Mouse (Mus musculus): ENCODE results near the gene Il10. TPM values are rescaled to one million over a fixed set of nuclear protein-coding genes. Genes with fewer than 3 reads are reported as not detected.

Il10 gene
- polyA plus RNA-seq, 1 experiment from 2014 or later = not detected

DNA sequence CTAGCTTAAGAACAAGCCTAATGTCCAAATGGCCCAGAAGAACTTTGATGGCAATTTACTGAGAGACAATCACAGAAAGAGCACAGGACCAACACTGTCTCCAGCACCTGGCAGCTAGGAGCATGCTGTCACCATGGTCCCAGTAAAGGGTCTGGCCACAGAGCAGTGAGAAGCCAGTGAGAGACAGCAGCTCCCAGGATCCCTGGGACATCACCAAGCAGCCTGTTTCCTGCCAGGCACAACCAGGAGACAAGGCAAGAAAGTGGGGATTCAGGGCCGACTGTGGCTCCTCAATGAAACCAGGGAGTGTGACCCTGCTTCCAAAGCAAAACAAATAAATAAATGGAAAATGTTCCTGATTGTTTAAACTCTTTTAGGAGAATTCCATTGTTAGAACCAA, 39.8 kb downstream of the Il10 start:
- ATAC-seq (ENCODE audit: low read depth) (no peak), DNase-seq (ENCODE audit: low spot score) (no peak)
- no peak overlapping the region for H3K27ac ChIP-seq (replicated peaks; ENCODE audit: low read depth, low read length)
- peaks cover 3% of the 10 kb centered on the region; the same call in 1 of the 2 replicates for H3K4me1 ChIP-seq (ENCODE audit: control insufficient read depth, insufficient read depth, low read length)
- H3K4me2 ChIP-seq (ENCODE audit: low read depth, low read length) = no peak overlapping the region
- no peaks in the 10 kb centered on the region for H3K27me3 ChIP-seq (replicated peaks; ENCODE audit: control insufficient read depth, insufficient read depth, low read length)
- peak overlapping the region; percentile 22; the same call in 1 of the 2 replicates for H3K9ac ChIP-seq (ENCODE audit: low read depth, low read length)
- no peaks in the 10 kb centered on the region for H3K9me3 ChIP-seq (ENCODE audit: control insufficient read depth, low read length)
- peaks cover 42% of the 10 kb centered on the region for H3K36me3 ChIP-seq (ENCODE audit: control insufficient read depth, insufficient read depth, low read length)
- 58% methylated on average over 1 of the region's 1 CpGs for WGBS
- no peak overlapping the region for H3K4me3 ChIP-seq (ENCODE audit: low read depth, low read length)

GRCm38 (mm10) chr1:131059841-131060240, 40.2 kb downstream of the Il10 start:
- H3K4me3 ChIP-seq (ENCODE audit: low read depth, low read length) = no peak overlapping the region
- no peaks in the 10 kb centered on the region for H3K9me3 ChIP-seq (ENCODE audit: control insufficient read depth, low read length)
- ATAC-seq (ENCODE audit: low read depth) (no peak), DNase-seq (ENCODE audit: low spot score) (no peak)
- no peaks in the 10 kb centered on the region for H3K27me3 ChIP-seq (replicated peaks; ENCODE audit: control insufficient read depth, insufficient read depth, low read length)
- no peak overlapping the region for H3K27ac ChIP-seq (replicated peaks; ENCODE audit: low read depth, low read length)
- H3K4me2 ChIP-seq (ENCODE audit: low read depth, low read length) = no peak overlapping the region
- no peak overlapping the region for H3K9ac ChIP-seq (ENCODE audit: low read depth, low read length)
- peaks cover 37% of the 10 kb centered on the region for H3K36me3 ChIP-seq (ENCODE audit: control insufficient read depth, insufficient read depth, low read length)
- peaks cover 3% of the 10 kb centered on the region; the same call in 1 of the 2 replicates for H3K4me1 ChIP-seq (ENCODE audit: control insufficient read depth, insufficient read depth, low read length)
- 90% methylated on average over 5 of the region's 5 CpGs for WGBS

DNA sequence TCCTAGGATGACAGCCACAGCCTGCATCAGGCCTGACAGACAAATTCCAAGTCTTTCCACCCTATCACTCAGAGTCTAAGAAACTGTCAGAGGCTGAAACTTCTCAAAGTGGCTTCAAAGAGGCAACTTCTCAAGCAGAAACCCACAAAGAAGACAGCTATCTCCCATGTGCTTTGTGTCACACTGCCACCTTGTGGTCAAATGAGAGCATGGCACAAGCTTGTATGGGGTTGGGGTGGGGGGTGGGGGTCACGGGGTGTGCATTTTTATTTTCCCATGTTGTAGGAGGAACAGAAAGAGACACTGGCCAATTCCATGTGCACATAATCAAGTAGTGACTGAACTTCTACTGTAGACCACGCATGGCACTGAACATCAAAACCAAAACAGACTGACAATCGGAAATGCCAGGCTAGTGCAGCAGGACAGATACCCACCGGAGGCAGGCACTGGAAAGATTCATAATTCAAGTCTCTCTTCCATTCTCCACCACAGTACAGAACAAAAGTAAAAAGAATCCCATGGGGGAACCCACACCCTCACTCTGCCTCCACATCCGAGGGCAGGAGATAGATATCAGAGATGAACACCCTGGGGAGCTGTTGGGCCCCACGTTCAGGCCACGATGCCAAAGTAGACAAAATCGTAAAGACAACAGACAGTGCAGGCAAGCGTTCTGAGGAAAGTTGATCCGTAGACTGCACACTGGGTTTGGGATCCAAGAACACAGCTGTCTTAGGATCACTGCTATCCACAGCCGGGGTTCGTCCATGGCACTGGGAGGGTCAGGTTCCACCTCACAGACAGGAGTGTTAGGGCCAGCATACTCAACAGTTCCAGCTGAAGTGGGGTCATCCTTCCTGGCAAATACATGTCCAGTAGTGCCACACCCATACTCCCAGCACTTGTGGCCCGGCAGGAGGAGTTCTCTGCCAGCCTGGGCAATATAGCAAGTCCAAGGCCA, 40.9 kb downstream of the Il10 start:
- no peak overlapping the region for H3K4me3 ChIP-seq (ENCODE audit: low read depth, low read length)
- H3K27me3 ChIP-seq (replicated peaks; ENCODE audit: control insufficient read depth, insufficient read depth, low read length) = no peaks in the 10 kb centered on the region
- DNase-seq (ENCODE audit: low spot score) (peak; percentile 50), ATAC-seq (ENCODE audit: low read depth) (no peak)
- 49% methylated on average over 13 of the region's 13 CpGs for WGBS
- H3K27ac ChIP-seq (replicated peaks; ENCODE audit: low read depth, low read length) = no peak overlapping the region
- H3K4me2 ChIP-seq (ENCODE audit: low read depth, low read length) = no peak overlapping the region
- 0 out of 2 replicates have a peak overlapping the region, but pooled peaks have one; percentile 25 for H3K9ac ChIP-seq (ENCODE audit: low read depth, low read length)
- H3K4me1 ChIP-seq (ENCODE audit: control insufficient read depth, insufficient read depth, low read length) = peaks cover 3% of the 10 kb centered on the region; the same call in 1 of the 2 replicates
- H3K9me3 ChIP-seq (ENCODE audit: control insufficient read depth, low read length) = no peaks in the 10 kb centered on the region
- H3K36me3 ChIP-seq (ENCODE audit: control insufficient read depth, insufficient read depth, low read length) = peaks cover 30% of the 10 kb centered on the region

GRCm38 (mm10) chr1:131061740-131062254, 42.2 kb downstream of the Il10 start:
- Histone ChIP-seq H3K4me3 (ENCODE audit: low read depth, low read length) (no peak overlapping the region), H3K4me1 (ENCODE audit: control insufficient read depth, insufficient read depth, low read length) (peaks cover 3% of the 10 kb centered on the region; the same call in 1 of the 2 replicates), H3K4me2 (ENCODE audit: low read depth, low read length) (no peak overlapping the region), H3K36me3 (ENCODE audit: control insufficient read depth, insufficient read depth, low read length) (peaks cover 18% of the 10 kb centered on the region), H3K9me3 (ENCODE audit: control insufficient read depth, low read length) (no peaks in the 10 kb centered on the region), H3K27me3 (replicated peaks; ENCODE audit: control insufficient read depth, insufficient read depth, low read length) (no peaks in the 10 kb centered on the region), H3K9ac (ENCODE audit: low read depth, low read length) (no peak overlapping the region), H3K27ac (replicated peaks; ENCODE audit: low read depth, low read length) (no peak overlapping the region)
- ATAC-seq (ENCODE audit: low read depth) = no peak
- WGBS = 73% methylated on average over 7 of the region's 7 CpGs
- DNase-seq (ENCODE audit: low spot score) = no peak

DNA sequence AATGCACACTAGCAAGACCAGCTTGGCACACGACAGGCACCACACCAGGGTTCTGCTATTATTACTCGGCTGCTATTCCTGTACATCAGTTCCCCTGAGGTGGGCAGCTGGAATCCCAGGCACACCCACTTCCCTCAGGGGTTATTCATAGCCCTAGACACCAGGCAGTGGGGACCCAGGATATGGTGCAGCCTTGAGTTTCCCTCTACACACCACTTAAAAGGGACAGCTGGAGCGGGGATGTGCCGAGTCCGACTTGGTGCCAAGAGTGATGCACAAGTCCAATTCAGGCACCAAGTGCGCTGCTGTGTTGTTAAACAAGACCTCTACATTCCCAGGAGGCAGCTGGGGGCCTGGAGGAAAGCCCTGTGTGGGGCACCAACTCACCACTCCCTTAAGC, 43.2 kb downstream of the Il10 start:
- H3K36me3 ChIP-seq (ENCODE audit: control insufficient read depth, insufficient read depth, low read length) = peaks cover 8% of the 10 kb centered on the region
- no peak overlapping the region for H3K9ac ChIP-seq (ENCODE audit: low read depth, low read length)
- no peaks in the 10 kb centered on the region for H3K9me3 ChIP-seq (ENCODE audit: control insufficient read depth, low read length)
- H3K4me1 ChIP-seq (ENCODE audit: control insufficient read depth, insufficient read depth, low read length) = peaks cover 3% of the 10 kb centered on the region; the same call in 1 of the 2 replicates
- 0 out of 2 replicates have a peak overlapping the region, but pooled peaks have one; percentile 11 for H3K27ac ChIP-seq (replicated peaks; ENCODE audit: low read depth, low read length)
- H3K4me3 ChIP-seq (ENCODE audit: low read depth, low read length) = no peak overlapping the region
- ATAC-seq (ENCODE audit: low read depth) (peak; percentile 55), DNase-seq (ENCODE audit: low spot score) (peak; percentile 64)
- no peak overlapping the region for H3K4me2 ChIP-seq (ENCODE audit: low read depth, low read length)
- 78% methylated on average over 6 of the region's 6 CpGs for WGBS
- no peaks in the 10 kb centered on the region for H3K27me3 ChIP-seq (replicated peaks; ENCODE audit: control insufficient read depth, insufficient read depth, low read length)

DNA sequence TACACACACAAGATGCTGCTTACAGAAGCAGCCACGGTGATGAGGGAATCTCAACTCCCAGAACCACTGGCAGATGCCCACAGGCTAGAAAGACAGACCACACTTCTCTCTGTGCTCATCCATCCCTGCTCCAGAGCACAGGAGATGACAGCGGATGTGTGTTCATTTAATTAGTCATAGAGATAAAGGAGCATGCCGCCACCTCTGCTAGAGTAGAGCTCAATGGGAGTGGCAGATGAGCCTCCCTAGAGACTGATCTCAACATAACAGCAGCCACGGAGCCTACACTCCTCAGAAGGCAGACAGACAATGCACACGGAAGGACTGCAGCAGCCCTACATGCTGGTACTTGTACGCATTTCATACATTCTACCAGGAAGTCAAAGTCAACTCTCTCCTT, 44.6 kb downstream of the Il10 start:
- Histone ChIP-seq H3K4me2 (ENCODE audit: low read depth, low read length) (no peak overlapping the region), H3K9ac (ENCODE audit: low read depth, low read length) (no peak overlapping the region), H3K27me3 (replicated peaks; ENCODE audit: control insufficient read depth, insufficient read depth, low read length) (no peaks in the 10 kb centered on the region), H3K27ac (replicated peaks; ENCODE audit: low read depth, low read length) (no peak overlapping the region), H3K9me3 (ENCODE audit: control insufficient read depth, low read length) (no peaks in the 10 kb centered on the region), H3K4me1 (ENCODE audit: control insufficient read depth, insufficient read depth, low read length) (peaks cover 3% of the 10 kb centered on the region; the same call in 1 of the 2 replicates), H3K4me3 (ENCODE audit: low read depth, low read length) (no peak overlapping the region), H3K36me3 (ENCODE audit: control insufficient read depth, insufficient read depth, low read length) (no peaks in the 10 kb centered on the region)
- ATAC-seq (ENCODE audit: low read depth) (peak; percentile 81), DNase-seq (ENCODE audit: low spot score) (peak; percentile 87)
- 54% methylated on average over 6 of the region's 6 CpGs for WGBS

GRCm38 (mm10) chr1:131068011-131068727, 48.5 kb downstream of the Il10 start:
- no peaks in the 10 kb centered on the region for H3K9me3 ChIP-seq (ENCODE audit: control insufficient read depth, low read length)

GRCm38 (mm10) chr1:131069010-131069409, 49.4 kb downstream of the Il10 start:
- H3K4me1 ChIP-seq (ENCODE audit: control insufficient read depth, insufficient read depth, low read length) = peaks cover 10% of the 10 kb centered on the region
- 81% methylated on average over 7 of the region's 7 CpGs for WGBS
- no peak for ATAC-seq (ENCODE audit: low read depth)

More at GRCm38 (mm10) chr1:131068011-131068727, 48.5 kb downstream of the Il10 start:
- ATAC-seq (ENCODE audit: low read depth) = no peak
- 89% methylated on average over 10 of the region's 10 CpGs for WGBS
- H3K4me1 ChIP-seq (ENCODE audit: control insufficient read depth, insufficient read depth, low read length) = peaks cover 8% of the 10 kb centered on the region; the same call in 1 of the 2 replicates
- H3K36me3 ChIP-seq (ENCODE audit: control insufficient read depth, insufficient read depth, low read length) = no peaks in the 10 kb centered on the region
- no peak overlapping the region for H3K4me3 ChIP-seq (ENCODE audit: low read depth, low read length)
- H3K9ac ChIP-seq (ENCODE audit: low read depth, low read length) = no peak overlapping the region
- H3K4me2 ChIP-seq (ENCODE audit: low read depth, low read length) = no peak overlapping the region
- no peak for DNase-seq (ENCODE audit: low spot score)
- H3K27me3 ChIP-seq (replicated peaks; ENCODE audit: control insufficient read depth, insufficient read depth, low read length) = no peaks in the 10 kb centered on the region
- no peak overlapping the region for H3K27ac ChIP-seq (replicated peaks; ENCODE audit: low read depth, low read length)

More at GRCm38 (mm10) chr1:131069010-131069409, 49.4 kb downstream of the Il10 start:
- Histone ChIP-seq H3K4me2 (ENCODE audit: low read depth, low read length) (no peak overlapping the region), H3K36me3 (ENCODE audit: control insufficient read depth, insufficient read depth, low read length) (no peaks in the 10 kb centered on the region), H3K27me3 (replicated peaks; ENCODE audit: control insufficient read depth, insufficient read depth, low read length) (no peaks in the 10 kb centered on the region), H3K9ac (ENCODE audit: low read depth, low read length) (no peak overlapping the region), H3K4me3 (ENCODE audit: low read depth, low read length) (no peak overlapping the region), H3K9me3 (ENCODE audit: control insufficient read depth, low read length) (no peaks in the 10 kb centered on the region), H3K27ac (replicated peaks; ENCODE audit: low read depth, low read length) (no peak overlapping the region)
- no peak for DNase-seq (ENCODE audit: low spot score)
